Mouse (Mus musculus) urinary bladder, adult 18-20 months (tissue): Measurements from ENCODE around the gene Gm13277.
"Not testable (repeated sequence)": the region's sequence is repeated elsewhere in the genome, so short reads cannot be mapped to it uniquely, and the experiment has no call there.

ENCODE experiments used
- DNase-seq, 2 experiments: peaks; one replicate each; pipeline ENCODE4 v3.0.0; 2022; ENCODE audit warnings: low spot score in 2 of 2, mixed read lengths in 2 of 2

The Gm13277 gene

GRCm38 (mm10) chr4:88785409-88785808, 3.0 kb upstream of the Gm13277 start, which contains the start of gene Gm13276:
TSS of gene Gm13276 (plus strand) at chr4:88785709.
- not testable (repeated sequence) for DNase-seq

GRCm38 (mm10) chr4:88791250-88791649, 2.8 kb downstream of the Gm13277 start, which contains the start of gene Gm13278:
TSS of gene Gm13278 (plus strand) at chr4:88791550.
- DNase-seq = not testable (repeated sequence)

- DNase-seq = peak; percentile 75 to 100
These were observed 5.7 kb downstream of the Gm13277 start, which contains the start of gene Gm13275 for GRCm38 (mm10) chr4:88793936-88794675. TSS of gene Gm13275 (plus strand) at chr4:88794487.

GRCm38 (mm10) chr4:88797097-88797496, 8.7 kb downstream of the Gm13277 start, which contains the start of gene Gm13279:
TSS of gene Gm13279 (plus strand) at chr4:88797397.
- DNase-seq = not testable (repeated sequence)

- DNase-seq = not testable (repeated sequence)
These were observed 10.9 kb downstream of the Gm13277 start, which contains the start of gene Gm13285 for GRCm38 (mm10) chr4:88799365-88799764. TSS of gene Gm13285 (plus strand) at chr4:88799665.

- not testable (repeated sequence) for DNase-seq
These were observed 14.5 kb downstream of the Gm13277 start, which contains the start of gene Gm13287 for GRCm38 (mm10) chr4:88802954-88803353. TSS of gene Gm13287 (plus strand) at chr4:88803254.

- DNase-seq = not testable (repeated sequence)
These were observed 16.8 kb downstream of the Gm13277 start, which contains the start of gene Gm13288 for GRCm38 (mm10) chr4:88805231-88805630. TSS of gene Gm13288 (plus strand) at chr4:88805531.

GRCm38 (mm10) chr4:88805761-88806160, 17.3 kb downstream of the Gm13277 start:
- peak in 1 of 2 experiments; percentile 18 for DNase-seq

- no peak for DNase-seq
These were observed 27.5 kb downstream of the Gm13277 start, which contains the start of gene Ifna7 for GRCm38 (mm10) chr4:88815928-88816327. TSS of gene Ifna7 (plus strand) at chr4:88816228.

- DNase-seq = no peak
These were observed 31.2 kb downstream of the Gm13277 start, which contains the start of gene Ifna11 for GRCm38 (mm10) chr4:88819659-88820058. TSS of gene Ifna11 (plus strand) at chr4:88819959.

GRCm38 (mm10) chr4:88822995-88823394, 34.6 kb downstream of the Gm13277 start:
- no peak for DNase-seq

- not testable (repeated sequence) for DNase-seq
These were observed 38.7 kb downstream of the Gm13277 start, which contains the start of gene Ifna6 for GRCm38 (mm10) chr4:88827116-88827515. TSS of gene Ifna6 (plus strand) at chr4:88827416.

- DNase-seq = peak in 1 of 2 experiments; percentile 15
These were observed 42.1 kb downstream of the Gm13277 start for GRCm38 (mm10) chr4:88830523-88830922.

GRCm38 (mm10) chr4:88835225-88835624, 46.8 kb downstream of the Gm13277 start, which contains the start of gene Ifna5:
TSS of gene Ifna5 (plus strand) at chr4:88835525.
- DNase-seq = not testable (repeated sequence)
